Mouse (Mus musculus) MEL (cell line): ENCODE results near the gene Spock1. TPM values are rescaled to one million over a fixed set of nuclear protein-coding genes. Genes with fewer than 3 reads are reported as not detected.

ENCODE experiments used
- DNase-seq: peaks from one replicate; pipeline ENCODE4 v3.0.0; 2011; ENCODE audit warnings: low read depth, low spot score
- H3K27ac ChIP-seq: 2 replicates; pipeline ENCODE4 v1.5.1; 2012; ENCODE audit warnings: low read depth, mild to moderate bottlenecking, control low read depth, low read length, moderate library complexity; ENCODE audit not compliant: control insufficient read depth
- H3K27me3 ChIP-seq, 2 experiments: fragments of 150-350 bp in 1 of 2; sonication (generic) in 1 of 2; 2 replicates each; pipeline ENCODE4 v1.6.1; 2012; ENCODE audit warnings: low read length in 2 of 2, mild to moderate bottlenecking in 2 of 2, improper control_type of control experiment in 1 of 2, moderate library complexity in 1 of 2; ENCODE audit not compliant: insufficient read depth in 2 of 2, control insufficient read depth in 1 of 2
- H3K36me3 ChIP-seq, 2 experiments: 2 replicates each; pipeline ENCODE4 v1.6.1; 2012 to 2014; ENCODE audit warnings: low read length in 2 of 2, improper control_type of control experiment in 1 of 2, inconsistent platforms in 1 of 2, mild to moderate bottlenecking in 1 of 2; ENCODE audit not compliant: insufficient read depth in 2 of 2, control insufficient read depth in 1 of 2
- H3K4me1 ChIP-seq, 2 experiments: fragments of 150-350 bp in 1 of 2; sonication (generic) in 1 of 2; 2 replicates each; pipeline ENCODE4 v1.6.1; 2012; ENCODE audit warnings: low read length in 2 of 2, improper control_type of control experiment in 1 of 2, mild to moderate bottlenecking in 1 of 2; ENCODE audit not compliant: insufficient read depth in 2 of 2, control insufficient read depth in 1 of 2
- H3K4me3 ChIP-seq, 2 experiments: fragments of 150-350 bp in 1 of 2; sonication (generic) in 1 of 2; 2 replicates each; pipeline ENCODE4 v1.5.1; 2012; ENCODE audit warnings: low read depth in 2 of 2, low read length in 2 of 2, mild to moderate bottlenecking in 2 of 2, moderate library complexity in 2 of 2, control low read depth in 1 of 2, improper control_type of control experiment in 1 of 2; ENCODE audit not compliant: control insufficient read depth in 1 of 2, insufficient read depth in 1 of 2
- H3K79me2 ChIP-seq: 2 replicates; pipeline ENCODE4 v1.6.1; 2012; ENCODE audit warnings: mild to moderate bottlenecking, low read length, moderate library complexity; ENCODE audit not compliant: control insufficient read depth, poor library complexity, insufficient read depth
- H3K9ac ChIP-seq: 2 replicates; pipeline ENCODE4 v1.6.1; 2012; ENCODE audit warnings: low read depth, mild to moderate bottlenecking, control low read depth, low read length, moderate library complexity; ENCODE audit not compliant: control insufficient read depth, poor library complexity, severe bottlenecking
- H3K9me3 ChIP-seq: fragments of 150-350 bp; sonication (generic); replicated peaks from 2 replicates; pipeline ENCODE4 v1.6.1; 2012; ENCODE audit warnings: mild to moderate bottlenecking, low read length, improper control_type of control experiment, moderate library complexity; ENCODE audit not compliant: insufficient read depth
- BHLHE40 ChIP-seq: IDR thresholded peaks from 2 replicates; pipeline ENCODE4 v1.6.1; 2012; ENCODE audit warnings: low read depth, mild to moderate bottlenecking, inconsistent platforms, low read length, improper control_type of control experiment, borderline replicate concordance
- CHD1 ChIP-seq: IDR thresholded peaks from 2 replicates; pipeline ENCODE4 v1.6.1; 2012; ENCODE audit warnings: low read depth, mild to moderate bottlenecking, inconsistent platforms, low read length, improper control_type of control experiment
- CHD2 ChIP-seq: IDR thresholded peaks from 2 replicates; pipeline ENCODE4 v1.6.1; 2011; ENCODE audit warnings: low read length, improper control_type of control experiment
- CTCF ChIP-seq, 3 experiments: IDR thresholded peaks in 2 of 3; conservative IDR thresholded peaks in 1 of 3; 2 replicates each; pipeline ENCODE4 v1.5.1; 2011 to 2012; ENCODE audit warnings: low read length in 3 of 3, low read depth in 2 of 3, mild to moderate bottlenecking in 2 of 3, improper control_type of control experiment in 1 of 3, inconsistent platforms in 1 of 3, mixed read lengths in 1 of 3, moderate library complexity in 1 of 3; ENCODE audit not compliant: control insufficient read depth in 1 of 3, insufficient read depth in 1 of 3, poor library complexity in 1 of 3, severe bottlenecking in 1 of 3
- E2F4 ChIP-seq: IDR thresholded peaks from 2 replicates; pipeline ENCODE4 v1.6.1; 2011; ENCODE audit warnings: low read depth, low read length, improper control_type of control experiment, borderline replicate concordance
- EP300 ChIP-seq, 2 experiments: IDR thresholded peaks; 2 replicates each; pipeline ENCODE4 v1.6.1; 2011; ENCODE audit warnings: improper control_type of control experiment in 2 of 2, low read length in 2 of 2, low read depth in 1 of 2, mild to moderate bottlenecking in 1 of 2
- ETS1 ChIP-seq: IDR thresholded peaks from 2 replicates; pipeline ENCODE4 v1.6.1; 2012; ENCODE audit warnings: low read depth, mild to moderate bottlenecking, inconsistent platforms, low read length, improper control_type of control experiment, moderate library complexity
- GATA1 ChIP-seq: IDR thresholded peaks from 2 replicates; pipeline ENCODE4 v1.6.1; 2011; ENCODE audit warnings: low read depth, low read length, improper control_type of control experiment
- JUND ChIP-seq: IDR thresholded peaks from 2 replicates; pipeline ENCODE4 v1.6.1; 2011; ENCODE audit warnings: low read depth, mild to moderate bottlenecking, improper control_type of control experiment, low read length
- KAT2A ChIP-seq: conservative IDR thresholded peaks from 2 replicates; pipeline ENCODE4 v1.6.1; 2012; ENCODE audit warnings: low read depth, low read length, improper control_type of control experiment, inconsistent platforms
- MAX ChIP-seq: IDR thresholded peaks from 2 replicates; pipeline ENCODE4 v1.6.1; 2011; ENCODE audit warnings: low read length, improper control_type of control experiment
- MEF2A ChIP-seq: IDR thresholded peaks from 2 replicates; pipeline ENCODE4 v1.6.1; 2014; ENCODE audit warnings: low read depth, mild to moderate bottlenecking, inconsistent platforms, low read length, improper control_type of control experiment; ENCODE audit not compliant: poor library complexity, insufficient replicate concordance, severe bottlenecking; ENCODE audit errors: extremely low read depth
- MYB ChIP-seq: IDR thresholded peaks from 2 replicates; pipeline ENCODE4 v1.6.1; 2011; ENCODE audit warnings: mild to moderate bottlenecking, low read depth, low read length, improper control_type of control experiment
- NELFE ChIP-seq: IDR thresholded peaks from 2 replicates; pipeline ENCODE4 v1.6.1; 2011; ENCODE audit warnings: low read depth, low read length, improper control_type of control experiment
- NRF1 ChIP-seq: IDR thresholded peaks from 2 replicates; pipeline ENCODE4 v1.6.1; 2014; ENCODE audit warnings: low read depth, mild to moderate bottlenecking, inconsistent platforms, low read length, improper control_type of control experiment, moderate library complexity; ENCODE audit not compliant: poor library complexity, insufficient read depth, severe bottlenecking
- POLR2A ChIP-seq, 2 experiments: IDR thresholded peaks; 2 replicates each; pipeline ENCODE4 v1.6.1; 2011 to 2012; ENCODE audit warnings: low read length in 2 of 2, mild to moderate bottlenecking in 2 of 2, control low read depth in 1 of 2, improper control_type of control experiment in 1 of 2, low read depth in 1 of 2, moderate library complexity in 1 of 2; ENCODE audit not compliant: control insufficient read depth in 1 of 2, insufficient read depth in 1 of 2, poor library complexity in 1 of 2
- POLR2AphosphoS2 ChIP-seq: IDR thresholded peaks from 2 replicates; pipeline ENCODE4 v1.6.1; 2011; ENCODE audit warnings: low read length, improper control_type of control experiment
- RCOR1 ChIP-seq: IDR thresholded peaks from 2 replicates; pipeline ENCODE4 v1.6.1; 2012; ENCODE audit warnings: low read depth, mild to moderate bottlenecking, inconsistent platforms, low read length, improper control_type of control experiment
- SIN3A ChIP-seq: IDR thresholded peaks from 2 replicates; pipeline ENCODE4 v1.6.1; 2012; ENCODE audit warnings: low read length, improper control_type of control experiment, inconsistent platforms
- SMC3 ChIP-seq: IDR thresholded peaks from 2 replicates; pipeline ENCODE4 v1.6.1; 2011; ENCODE audit warnings: low read depth, low read length, improper control_type of control experiment
- TAL1 ChIP-seq: IDR thresholded peaks from 2 replicates; pipeline ENCODE4 v1.6.1; 2012; ENCODE audit warnings: mild to moderate bottlenecking, inconsistent platforms, low read length, moderate library complexity, mixed read lengths
- TBP ChIP-seq: IDR thresholded peaks from 2 replicates; pipeline ENCODE4 v1.8.0; 2011; ENCODE audit warnings: low read depth, low read length, improper control_type of control experiment
- ZC3H11A ChIP-seq: IDR thresholded peaks from 2 replicates; pipeline ENCODE4 v1.6.1; 2012; ENCODE audit warnings: low read depth, mild to moderate bottlenecking, inconsistent platforms, low read length, improper control_type of control experiment
- ZMIZ1 ChIP-seq: IDR thresholded peaks from 2 replicates; pipeline ENCODE4 v1.6.1; 2012; ENCODE audit warnings: low read depth, mild to moderate bottlenecking, inconsistent platforms, low read length, improper control_type of control experiment, moderate library complexity
- polyA plus RNA-seq, 2 experiments: library from polyadenylated mRNA; stranded (reverse) in 1 of 2; unstranded in 1 of 2; fragments of >175 nt in 1 of 2; fragments of >200 nt in 1 of 2; gene quantifications; 2 replicates each; pipeline versions ENCODE4 v1.2.1 to v1.2.4; 2012; ENCODE audit warnings: low replicate concordance in 2 of 2, low read depth in 1 of 2; ENCODE audit not compliant: insufficient read length in 2 of 2, insufficient read depth in 1 of 2, missing spikeins in 1 of 2
- total RNA-seq: library from RNA; depleted of rRNA; stranded (reverse); fragments of 300-350 nt; gene quantifications from 2 replicates; pipeline ENCODE4 v1.2.3, GENCODE M21; 2012

The Spock1 gene
- total and polyA plus RNA-seq, 3 experiments = not detected

DNA sequence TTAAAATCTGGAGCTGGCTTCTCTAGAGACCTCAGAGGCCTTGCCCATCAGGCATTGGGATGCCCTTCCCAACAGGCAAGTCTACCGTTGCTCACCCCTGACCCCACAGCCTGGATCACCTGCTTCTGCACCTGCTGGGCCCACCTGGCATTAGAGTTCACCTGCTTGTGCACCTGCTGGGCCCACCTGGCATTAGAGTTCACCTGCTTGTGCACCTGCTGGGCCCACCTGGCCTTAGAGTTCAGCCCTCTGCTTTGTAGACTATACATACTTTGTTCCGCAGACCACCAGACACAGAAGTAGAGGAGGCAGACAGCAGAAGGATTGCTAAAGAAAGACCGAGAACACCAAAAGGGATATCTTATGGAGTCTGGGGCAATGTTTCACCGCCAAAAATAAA is 41.4 kb upstream of the Spock1 start:
- Histone ChIP-seq H3K27ac (no peak overlapping the region), H3K27me3 (no peaks in the 10 kb centered on the region), H3K9ac (no peak overlapping the region), H3K9me3 (no peaks in the 10 kb centered on the region), H3K36me3 (no peaks in the 10 kb centered on the region), H3K4me1 (no peaks in the 10 kb centered on the region), H3K4me3 (no peak overlapping the region), H3K79me2 (no peaks in the 10 kb centered on the region)
- DNase-seq = no peak
- TF ChIP-seq E2F4 = no peak
- no peak for TF ChIP-seq EP300 (IDR thresholded peaks at IDR 0.05; ENCODE audit: low read depth in 1 of 2, low read length in 2 of 2)
- TF ChIP-seq ETS1 = no peak
- no peak for TF ChIP-seq SMC3
- TF ChIP-seq CHD1 = no peak
- TF ChIP-seq NELFE = no peak
- no peak for TF ChIP-seq TBP
- TF ChIP-seq CTCF (IDR thresholded peaks at IDR 0.05 in 2 of 3, conservative IDR thresholded peaks at IDR 0.05 in 1 of 3; ENCODE audit: control insufficient read depth in 1 of 3, insufficient read depth in 1 of 3, low read depth in 2 of 3, low read length in 3 of 3, poor library complexity in 1 of 3, severe bottlenecking in 1 of 3) = no peak
- TF ChIP-seq MAX = no peak
- TF ChIP-seq MEF2A = no peak
- TF ChIP-seq POLR2AphosphoS2 = no peak
- no peak for TF ChIP-seq POLR2A (IDR thresholded peaks at IDR 0.05; ENCODE audit: control insufficient read depth in 1 of 2, insufficient read depth in 1 of 2, low read depth in 1 of 2, low read length in 2 of 2, poor library complexity in 1 of 2)
- no peak for TF ChIP-seq MYB
- TF ChIP-seq GATA1 = no peak
- TF ChIP-seq ZMIZ1 = no peak
- TF ChIP-seq NRF1 = no peak
- TF ChIP-seq JUND = no peak
- TF ChIP-seq SIN3A = no peak

DNA sequence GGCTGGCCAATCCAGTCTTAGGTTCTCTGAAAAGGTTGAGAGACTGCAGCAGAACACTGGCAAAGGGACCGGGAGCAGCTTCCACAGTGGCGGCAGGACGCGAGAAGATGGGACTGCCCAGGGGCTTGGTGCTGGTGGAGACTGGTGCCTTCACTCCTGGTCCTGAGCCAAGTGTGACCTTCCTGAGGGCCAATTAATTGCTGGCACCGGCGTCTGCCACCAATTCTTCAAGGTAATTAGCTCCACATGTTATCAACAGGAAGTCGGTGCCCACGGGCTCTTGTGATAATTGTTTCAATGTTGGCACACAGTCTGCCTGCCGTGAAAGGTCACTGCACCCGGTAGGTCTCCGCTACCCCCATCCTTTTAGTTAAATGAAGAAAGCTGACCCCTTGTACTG is 37.1 kb upstream of the Spock1 start:
- Histone ChIP-seq H3K36me3 (no peaks in the 10 kb centered on the region), H3K9ac (no peak overlapping the region)
- TF ChIP-seq RCOR1 (no peak), CHD2 (no peak), TAL1 (no peak), BHLHE40 (no peak), POLR2A (IDR thresholded peaks at IDR 0.05; ENCODE audit: control insufficient read depth in 1 of 2, insufficient read depth in 1 of 2, low read depth in 1 of 2, low read length in 2 of 2, poor library complexity in 1 of 2) (no peak), KAT2A (no peak), CTCF (IDR thresholded peaks at IDR 0.05 in 2 of 3, conservative IDR thresholded peaks at IDR 0.05 in 1 of 3; ENCODE audit: control insufficient read depth in 1 of 3, insufficient read depth in 1 of 3, low read depth in 2 of 3, low read length in 3 of 3, poor library complexity in 1 of 3, severe bottlenecking in 1 of 3) (no peak), NRF1 (no peak), MAX (no peak), ZC3H11A (no peak), POLR2AphosphoS2 (no peak)
- TF ChIP-seq, all 39 proteins: peak for 0
- DNase-seq = no peak
- no peaks in the 10 kb centered on the region for H3K4me1 ChIP-seq
- no peak overlapping the region for H3K4me3 ChIP-seq
- H3K9me3 ChIP-seq = no peaks in the 10 kb centered on the region
- no peak overlapping the region for H3K27ac ChIP-seq
- H3K27me3 ChIP-seq = no peaks in the 10 kb centered on the region; a peak in 1 of 4 replicates
- H3K79me2 ChIP-seq = no peaks in the 10 kb centered on the region
